Mouse (Mus musculus) left cerebral cortex, postnatal 14 days (tissue): ENCODE data around the gene Phlpp2. TPM values are rescaled to one million over a fixed set of nuclear protein-coding genes. Genes with fewer than 3 reads are reported as not detected.
"Not testable (repeated sequence)": the region's sequence is repeated elsewhere in the genome, so short reads cannot be mapped to it uniquely, and the experiment has no call there.

Experiments used
- DNase-seq, 2 experiments: peaks; one replicate each; pipeline ENCODE4 v3.0.0; 2021 to 2022; ENCODE audit warnings: low spot score in 2 of 2, mixed read lengths in 1 of 2
- intact Hi-C: fragments of 180-260 bp; cut with DNase I; formaldehyde crosslinking; loops from one replicate; pipeline ENCODE4 v1.15.1; 2025
- long read RNA-seq, 2 experiments: library from polyadenylated mRNA; stranded (forward); transcript quantifications; one replicate each; pipeline ENCODE4 v2.0.0; 2021
- total RNA-seq, 2 experiments: library from RNA; stranded (reverse); gene quantifications; 2 replicates each; pipeline ENCODE4 v1.2.3; 2021

The Phlpp2 gene
- total RNA-seq = 10 to 100 TPM; 31.2 to 34.7 TPM
- long read RNA-seq, experiment 1, partial matches to known transcripts = 1 of 18 reads
- long read RNA-seq, experiment 1, other reads (novel, unspliced or antisense) = 17 of 18 reads
- long read RNA-seq, experiment 2, partial matches to known transcripts = 0 of 8 reads
- long read RNA-seq, experiment 2, other reads (novel, unspliced or antisense) = 8 of 8 reads

- intact Hi-C loops = loop anchor here (5.0 kb wide), 2 partner anchors 34 to 49 kb away; no protein-coding TSS in a partner anchor
- DNase-seq = peak; percentile 91 to 93
Measured at GRCm38 (mm10) chr8:109868003-109868679, at the start of gene Phlpp2. Phlpp2 (plus strand) TSS chr8:109868542.

GRCm38 (mm10) chr8:109823561-109823960 lies 44.8 kb upstream of the Phlpp2 start:
- intact Hi-C loops = no loop called here
- DNase-seq = no peak

- DNase-seq = no peak
- intact Hi-C loops = no loop called here
Measured at GRCm38 (mm10) chr8:109839822-109840221, 28.5 kb upstream of the Phlpp2 start.

- DNase-seq = no peak
- intact Hi-C loops = no loop called here
Measured at GRCm38 (mm10) chr8:109842468-109842867, 25.9 kb upstream of the Phlpp2 start.

- intact Hi-C loops = no loop called here
- no peak for DNase-seq
Measured at GRCm38 (mm10) chr8:109847866-109848265, 20.5 kb upstream of the Phlpp2 start.

- intact Hi-C loops = no loop called here
- DNase-seq = no peak
Measured at GRCm38 (mm10) chr8:109848981-109849380, 19.4 kb upstream of the Phlpp2 start.

- DNase-seq = peak; percentile 68 to 80
- intact Hi-C loops = loop anchor here (5.0 kb wide), 1 partner anchor 64 kb away; no protein-coding TSS in a partner anchor
Measured at GRCm38 (mm10) chr8:109853423-109853822, 14.9 kb upstream of the Phlpp2 start.

- intact Hi-C loops = loop anchor here (5.0 kb wide), 1 partner anchor 63 kb away; no protein-coding TSS in a partner anchor
- DNase-seq = no peak
Measured at GRCm38 (mm10) chr8:109854522-109854921, 13.8 kb upstream of the Phlpp2 start.

GRCm38 (mm10) chr8:109855451-109855850 lies 12.9 kb upstream of the Phlpp2 start:
- no peak for DNase-seq
- intact Hi-C loops = no loop called here

- intact Hi-C loops = no loop called here
- peak; percentile 31 to 41 for DNase-seq
Measured at GRCm38 (mm10) chr8:109863398-109863797, 4.9 kb upstream of the Phlpp2 start.

GRCm38 (mm10) chr8:109864798-109865197 lies 3.5 kb upstream of the Phlpp2 start:
- DNase-seq = no peak
- intact Hi-C loops = loop anchor here (5.0 kb wide), 2 partner anchors 38 to 53 kb away; no protein-coding TSS in a partner anchor

- intact Hi-C loops = loop anchor here (5.0 kb wide), 2 partner anchors 37 to 52 kb away; no protein-coding TSS in a partner anchor
- DNase-seq = peak; percentile 30 to 59
Measured at GRCm38 (mm10) chr8:109865536-109865935, 2.8 kb upstream of the Phlpp2 start.

GRCm38 (mm10) chr8:109866690-109867089 lies 1.7 kb upstream of the Phlpp2 start:
- intact Hi-C loops = loop anchor here (5.0 kb wide), 2 partner anchors 36 to 51 kb away; no protein-coding TSS in a partner anchor
- DNase-seq = no peak

- DNase-seq = peak; percentile 43 to 44
- intact Hi-C loops = loop anchor here (5.0 kb wide), 2 partner anchors 33 to 48 kb away; no protein-coding TSS in a partner anchor
Measured at GRCm38 (mm10) chr8:109868680-109869361, 479 bp downstream of the Phlpp2 start.

- DNase-seq = no peak
- intact Hi-C loops = no loop called here
Measured at GRCm38 (mm10) chr8:109871056-109871455, 2.7 kb downstream of the Phlpp2 start.

- DNase-seq, intact Hi-C loops: not testable (repeated sequence)
Measured at GRCm38 (mm10) chr8:109873800-109874199, 5.5 kb downstream of the Phlpp2 start.

- intact Hi-C loops = no loop called here
- DNase-seq = no peak
Measured at GRCm38 (mm10) chr8:109880012-109880662, 11.8 kb downstream of the Phlpp2 start.

GRCm38 (mm10) chr8:109885294-109885693 lies 17.0 kb downstream of the Phlpp2 start:
- intact Hi-C loops = no loop called here
- no peak for DNase-seq

GRCm38 (mm10) chr8:109889211-109889610 lies 20.9 kb downstream of the Phlpp2 start:
- intact Hi-C loops = no loop called here
- no peak for DNase-seq
